8 mouse cellular contexts compared by ENCODE assay signal in genomic region chr1:161400126-161400525, GRCm38 (mm10). TPM values are rescaled to one million over a fixed set of nuclear protein-coding genes. Genes with fewer than 3 reads are reported as not detected.
DNase-seq lines count a peak whose midpoint lies in the region; TF ChIP-seq lines count a peak whose summit lies in the region.
"Had no signal": no experiment of that assay in that cellular context is flagged by ENCODE, and none has a peak within 500 bp of the region (broad histone marks: within the 10 kb centered on the region; RNA-seq: fewer than 3 reads in every experiment).

No protein-coding gene starts in this region.

- no peaks in the 10 kb centered on the region for H3K79me2 ChIP-seq in MEL (ENCODE audit: control insufficient read depth, insufficient read depth, low read length, poor library complexity)

- TF ChIP-seq EP300 in MEL (IDR thresholded peaks at IDR 0.05; ENCODE audit: low read depth in 1 of 2, low read length in 2 of 2) = no peak

- TF ChIP-seq CTCF in MEL (IDR thresholded peaks at IDR 0.05 in 2 of 3, conservative IDR thresholded peaks at IDR 0.05 in 1 of 3; ENCODE audit: control insufficient read depth in 1 of 3, insufficient read depth in 1 of 3, low read depth in 2 of 3, low read length in 3 of 3, poor library complexity in 1 of 3, severe bottlenecking in 1 of 3) = peak; percentile 38 to 68 (median 53); a peak in 5 of 6 replicates

- no peak overlapping the region for H3K4me3 ChIP-seq in MEL (ENCODE audit: control insufficient read depth in 1 of 2, insufficient read depth in 1 of 2, low read depth in 2 of 2, low read length in 2 of 2)
- H3K4me3 ChIP-seq: limb, embryonic 13.5 days had no signal

- H3K4me1 ChIP-seq in MEL (ENCODE audit: control insufficient read depth in 1 of 2, insufficient read depth in 2 of 2, low read length in 2 of 2) = no peaks in the 10 kb centered on the region

- H3K36me3 ChIP-seq in MEL (ENCODE audit: control insufficient read depth in 1 of 2, insufficient read depth in 2 of 2, low read length in 2 of 2) = no peaks in the 10 kb centered on the region
- H3K36me3 ChIP-seq: limb, embryonic 13.5 days had no signal

- peak; percentile 65 for TF ChIP-seq RAD21 in MEL (IDR thresholded peaks at IDR 0.05; ENCODE audit: low read depth, low read length)

- H3K27me3 ChIP-seq in MEL (ENCODE audit: control insufficient read depth in 1 of 2, insufficient read depth in 2 of 2, low read length in 2 of 2) = no peaks in the 10 kb centered on the region; a peak in 2 of 4 replicates
- H3K27me3 ChIP-seq: limb, embryonic 13.5 days had no signal

- TF ChIP-seq POLR2A in MEL (IDR thresholded peaks at IDR 0.05; ENCODE audit: control insufficient read depth in 1 of 2, insufficient read depth in 1 of 2, low read depth in 1 of 2, low read length in 2 of 2, poor library complexity in 1 of 2) = no peak

- H3K27ac ChIP-seq in MEL (ENCODE audit: control insufficient read depth, low read depth, low read length) = no peak overlapping the region
- H3K27ac ChIP-seq: limb, embryonic 13.5 days had no signal

- DNase-seq in CD4-positive, CD25-positive, alpha-beta regulatory T cell, adult 2 months (ENCODE audit: low read depth, low spot score) = peak; percentile 81
- peak; percentile 45 for DNase-seq in MEL (ENCODE audit: low read depth, low spot score)
- DNase-seq in cerebellum, postnatal 36 days = peak; percentile 71 to 77
- DNase-seq in heart, adult 8-10 months (ENCODE audit: low spot score) = peak; percentile 77
- DNase-seq in layer of hippocampus, adult 8-10 months (ENCODE audit: low spot score in 2 of 2) = peak; percentile 23 to 76
- peak; percentile 58 for DNase-seq in lung, postnatal 25 days (ENCODE audit: low spot score)
- DNase-seq in skeletal muscle tissue, adult 2 months (ENCODE audit: low read depth, low spot score) = peak; percentile 43

- H3K9me3 ChIP-seq in MEL (replicated peaks; ENCODE audit: insufficient read depth, low read length) = no peaks in the 10 kb centered on the region

- no peak overlapping the region for H3K9ac ChIP-seq in MEL (ENCODE audit: control insufficient read depth, low read depth, low read length, poor library complexity, severe bottlenecking)
- H3K9ac ChIP-seq: limb, embryonic 13.5 days had no signal

TF ChIP-seq in MEL, 35 proteins besides CTCF, POLR2A, EP300 and RAD21:
- no peak for TF ChIP-seq CHD2 (IDR thresholded peaks at IDR 0.05; ENCODE audit: low read length)
- TF ChIP-seq GATA1 (IDR thresholded peaks at IDR 0.05; ENCODE audit: low read depth, low read length) = no peak
- no peak for TF ChIP-seq E2F4 (IDR thresholded peaks at IDR 0.05; ENCODE audit: borderline replicate concordance, low read depth, low read length)
- peak; percentile 65 for TF ChIP-seq SMC3 (IDR thresholded peaks at IDR 0.05; ENCODE audit: low read depth, low read length)
- no peak for TF ChIP-seq ELF1 (IDR thresholded peaks at IDR 0.05; ENCODE audit: low read depth, low read length)
- TF ChIP-seq ZC3H11A (IDR thresholded peaks at IDR 0.05; ENCODE audit: low read depth, low read length) = peak; percentile 26; the same call in 1 of the 2 replicates

RNA-seq across cellular contexts. Expression of gene Tnfsf4, which starts 4.9 kb away (rescaled TPM):
- not detected in 2 replicates for total RNA-seq in MEL (2012; rRNA removed)
- not detected for polyA plus RNA-seq in MEL (2012; ENCODE audit: insufficient read depth in 1 of 2, insufficient read length in 2 of 2, low read depth in 1 of 2, low replicate concordance in 2 of 2, missing spikeins in 1 of 2)
- not detected for total RNA-seq in heart, adult 8-10 months (2022)
- not detected for total RNA-seq in layer of hippocampus, adult 8-10 months (2022)
- polyA plus RNA-seq: limb, embryonic 13.5 days had no signal
